Mouse (Mus musculus): Measurements from ENCODE around the gene Abcb1a. TPM values are rescaled to one million over a fixed set of nuclear protein-coding genes. Genes with fewer than 3 reads are reported as not detected.
"Not testable (repeated sequence)": the region's sequence is repeated elsewhere in the genome, so short reads cannot be mapped to it uniquely, and the experiment has no call there.

The Abcb1a gene
- polyA plus RNA-seq, 1 experiment from 2014 or later = 0.88 TPM

DNA sequence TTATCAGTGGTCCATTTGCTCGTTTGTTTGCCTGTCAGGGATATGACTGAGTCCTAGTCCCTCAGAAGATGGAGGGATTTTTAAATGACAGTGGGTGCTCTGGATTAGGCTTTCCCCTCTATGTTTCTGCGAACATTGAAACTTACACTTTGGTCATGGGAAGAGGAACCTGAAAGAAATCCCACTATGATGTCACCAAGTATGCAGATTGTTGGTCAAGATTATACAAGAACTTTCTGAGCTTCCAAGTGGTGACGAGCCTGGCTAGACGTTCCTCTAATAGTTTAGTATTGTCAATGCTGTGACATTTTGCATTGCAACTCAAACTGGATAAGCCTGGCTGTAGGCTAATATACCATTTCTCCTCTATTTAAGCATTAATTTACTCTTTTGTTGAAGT lies 76.5 kb downstream of the Abcb1a start:
- Histone ChIP-seq H3K36me3 (ENCODE audit: poor library complexity, severe bottlenecking) (no peaks in the 10 kb centered on the region), H3K4me2 (no peak overlapping the region), H3K9ac (no peak overlapping the region), H3K27ac (no peak overlapping the region), H3K9me3 (replicated peaks) (no peaks in the 10 kb centered on the region), H3K4me1 (no peaks in the 10 kb centered on the region), H3K4me3 (no peak overlapping the region), H3K27me3 (no peaks in the 10 kb centered on the region)
- ATAC-seq = no peak
- WGBS = 82% methylated on average over 4 of the region's 4 CpGs

DNA sequence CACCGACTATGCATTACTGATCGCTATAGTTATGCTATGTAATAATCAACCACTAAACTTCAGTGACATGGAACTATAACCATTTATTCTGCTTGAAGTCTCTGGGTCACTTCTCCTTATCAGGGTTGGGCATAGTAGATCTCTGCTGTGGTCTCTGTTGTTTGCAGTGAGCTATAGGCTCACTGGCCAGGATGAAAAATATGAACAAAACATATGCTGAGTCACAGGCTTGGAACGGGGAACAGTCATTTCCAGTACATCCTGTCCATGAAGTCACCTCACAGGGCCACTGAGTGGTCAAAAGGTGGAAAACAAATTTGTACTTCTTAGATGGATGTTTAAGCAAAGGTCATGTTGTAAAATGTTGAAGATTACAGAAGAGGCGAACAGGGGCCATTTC lies 77.2 kb downstream of the Abcb1a start:
- Histone ChIP-seq H3K36me3 (ENCODE audit: poor library complexity, severe bottlenecking) (no peaks in the 10 kb centered on the region), H3K4me3 (no peak overlapping the region), H3K4me2 (no peak overlapping the region), H3K4me1 (no peaks in the 10 kb centered on the region), H3K9ac (no peak overlapping the region), H3K27ac (no peak overlapping the region), H3K9me3 (replicated peaks) (no peaks in the 10 kb centered on the region), H3K27me3 (no peaks in the 10 kb centered on the region)
- ATAC-seq = no peak
- 94% methylated on average over 4 of the region's 4 CpGs for WGBS

DNA sequence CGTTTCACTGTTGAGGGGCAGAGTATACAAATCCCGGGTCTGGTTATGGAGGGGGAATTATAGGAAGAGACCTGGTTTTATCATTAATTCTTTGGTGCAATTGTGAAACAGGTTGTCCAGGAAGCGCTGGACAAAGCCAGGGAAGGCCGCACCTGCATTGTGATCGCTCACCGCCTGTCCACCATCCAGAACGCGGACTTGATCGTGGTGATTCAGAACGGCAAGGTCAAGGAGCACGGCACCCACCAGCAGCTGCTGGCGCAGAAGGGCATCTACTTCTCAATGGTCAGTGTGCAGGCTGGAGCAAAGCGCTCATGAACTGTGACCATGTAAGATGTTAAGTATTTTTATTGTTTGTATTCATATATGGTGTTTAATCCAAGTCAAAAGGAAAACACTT lies 87.4 kb downstream of the Abcb1a start:
- H3K27me3 ChIP-seq; ATAC-seq; H3K36me3 ChIP-seq (ENCODE audit: poor library complexity, severe bottlenecking); H3K9me3 ChIP-seq (replicated peaks); H3K9ac ChIP-seq; H3K4me1 ChIP-seq; H3K27ac ChIP-seq; H3K4me2 ChIP-seq; H3K4me3 ChIP-seq: not testable (repeated sequence)
- WGBS = 93% methylated on average over 13 of the region's 13 CpGs

DNA sequence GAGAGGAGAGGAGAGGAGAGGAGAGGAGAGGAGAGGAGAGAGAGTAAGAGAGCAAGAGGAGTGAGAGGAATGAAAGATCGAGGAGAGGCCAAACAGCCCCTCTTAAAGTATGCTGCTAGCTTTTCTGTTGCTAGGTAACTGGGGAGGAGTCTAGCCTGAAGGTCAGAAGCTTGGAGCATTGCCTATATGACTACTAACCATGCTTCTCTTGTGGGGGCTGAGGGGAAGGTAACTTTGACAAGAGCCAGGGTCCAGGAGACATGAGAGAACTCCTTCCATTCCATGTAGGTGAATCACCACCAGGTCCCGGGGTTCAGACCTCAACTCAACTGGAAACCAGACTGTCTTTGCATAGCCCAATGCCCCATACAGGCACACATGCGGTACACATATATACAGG lies 113.0 kb downstream of the Abcb1a start:
- Histone ChIP-seq H3K27ac (no peak overlapping the region), H3K27me3 (no peaks in the 10 kb centered on the region), H3K4me3 (no peak overlapping the region), H3K9me3 (replicated peaks) (no peaks in the 10 kb centered on the region), H3K4me1 (no peaks in the 10 kb centered on the region), H3K4me2 (no peak overlapping the region), H3K36me3 (ENCODE audit: poor library complexity, severe bottlenecking) (no peaks in the 10 kb centered on the region), H3K9ac (no peak overlapping the region)
- no peak for ATAC-seq
- 72% methylated on average over 3 of the region's 3 CpGs for WGBS

DNA sequence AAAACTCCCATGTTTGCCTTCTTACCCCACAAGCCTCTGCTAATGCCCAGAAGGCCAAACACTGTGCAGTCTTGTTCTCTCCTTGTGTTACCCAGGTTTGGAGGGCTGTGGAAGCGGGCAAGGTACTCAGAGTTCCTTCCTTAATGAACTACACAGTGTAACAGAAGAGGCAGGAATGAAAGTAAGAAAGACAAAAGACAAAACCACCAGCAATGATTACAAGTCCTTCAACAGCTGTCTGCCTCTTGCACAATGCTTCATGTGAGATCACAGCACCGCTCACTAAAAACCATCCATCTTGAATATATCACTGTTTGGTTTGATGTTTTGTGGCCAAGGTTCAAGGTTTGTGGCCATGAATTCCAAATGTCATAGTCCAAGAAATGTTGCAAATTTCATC lies 118.4 kb downstream of the Abcb1a start:
- no peak overlapping the region for H3K4me3 ChIP-seq
- no peaks in the 10 kb centered on the region for H3K4me1 ChIP-seq
- no peak overlapping the region for H3K4me2 ChIP-seq
- H3K27me3 ChIP-seq = no peaks in the 10 kb centered on the region
- H3K9me3 ChIP-seq (replicated peaks) = no peaks in the 10 kb centered on the region
- 85% methylated on average over 2 of the region's 2 CpGs for WGBS
- H3K27ac ChIP-seq = no peak overlapping the region
- no peak overlapping the region for H3K9ac ChIP-seq
- ATAC-seq = no peak
- H3K36me3 ChIP-seq (ENCODE audit: poor library complexity, severe bottlenecking) = no peaks in the 10 kb centered on the region

DNA sequence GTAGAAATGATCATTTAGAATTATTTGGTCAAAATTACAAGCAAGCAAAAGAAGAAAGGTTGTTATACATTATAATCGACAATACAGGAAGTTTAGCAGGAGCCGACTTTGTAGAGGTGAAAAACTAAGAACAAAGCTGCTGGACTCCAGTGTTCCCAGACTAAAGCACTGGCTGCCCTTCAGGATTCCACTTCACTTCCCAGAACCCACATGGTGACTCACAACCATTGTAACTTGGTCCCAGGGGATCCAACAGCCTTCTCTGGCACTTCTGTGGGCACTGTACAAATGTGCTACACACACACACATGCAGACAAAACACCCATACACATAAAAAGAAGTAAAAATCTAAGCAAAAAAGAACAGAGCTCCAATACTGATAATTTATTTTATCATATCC lies 118.9 kb downstream of the Abcb1a start:
- H3K4me3 ChIP-seq = no peak overlapping the region
- H3K4me2 ChIP-seq = no peak overlapping the region
- no peaks in the 10 kb centered on the region for H3K36me3 ChIP-seq (ENCODE audit: poor library complexity, severe bottlenecking)
- H3K27ac ChIP-seq = no peak overlapping the region
- H3K9me3 ChIP-seq (replicated peaks) = no peaks in the 10 kb centered on the region
- H3K9ac ChIP-seq = no peak overlapping the region
- 92% methylated on average over 2 of the region's 2 CpGs for WGBS
- ATAC-seq = no peak
- no peaks in the 10 kb centered on the region for H3K4me1 ChIP-seq
- no peaks in the 10 kb centered on the region for H3K27me3 ChIP-seq

DNA sequence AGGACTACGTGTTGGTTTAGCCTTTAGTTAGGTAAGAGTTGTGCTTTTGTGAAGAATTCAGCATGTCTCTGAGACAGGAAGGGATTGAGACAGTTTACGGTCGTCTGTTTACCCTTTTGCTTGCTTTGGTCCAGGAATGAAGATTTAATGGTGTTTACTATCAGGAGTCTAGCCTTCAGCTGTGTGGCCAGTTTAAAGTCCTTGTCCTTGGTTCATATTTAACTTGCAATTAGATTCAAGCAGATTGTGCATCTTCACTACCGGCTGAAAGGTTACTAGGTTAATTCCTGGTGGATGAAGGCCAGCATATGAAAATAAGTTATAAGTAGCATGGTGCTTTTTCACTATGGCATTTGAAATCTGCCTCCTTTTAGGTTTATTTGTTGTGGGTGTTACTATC lies 132.4 kb downstream of the Abcb1a start:
- Histone ChIP-seq H3K4me3 (no peak overlapping the region), H3K9me3 (replicated peaks) (no peaks in the 10 kb centered on the region), H3K27me3 (no peaks in the 10 kb centered on the region), H3K9ac (no peak overlapping the region), H3K27ac (no peak overlapping the region), H3K36me3 (ENCODE audit: poor library complexity, severe bottlenecking) (no peaks in the 10 kb centered on the region), H3K4me1 (no peaks in the 10 kb centered on the region), H3K4me2 (no peak overlapping the region)
- no peak for ATAC-seq
- WGBS = 82% methylated on average over 4 of the region's 4 CpGs

Other genes with a start within 250 kb of the Abcb1a start
- gene Dbf4, start 237.4 kb upstream of the Abcb1a start, polyA plus RNA-seq (2015; fragmentation: Nextera tagmentation; extraction: Ambion mirVana) = 43.4 and 44.8 TPM in 2 replicates
- gene Slc25a40, start 237.2 kb upstream of the Abcb1a start, polyA plus RNA-seq (2015; fragmentation: Nextera tagmentation; extraction: Ambion mirVana) = 9.3 and 9.6 TPM in 2 replicates
- 16.9 and 18.8 TPM in 2 replicates for gene Rundc3b, start 37.1 kb upstream of the Abcb1a start, polyA plus RNA-seq (2015; fragmentation: Nextera tagmentation; extraction: Ambion mirVana)
- gene Abcb1b, start 138.1 kb downstream of the Abcb1a start, polyA plus RNA-seq (2015; fragmentation: Nextera tagmentation; extraction: Ambion mirVana) = 0.77 and 1.3 TPM in 2 replicates
- 0.45 and 0.96 TPM in 2 replicates for gene Abcb4, start 233.6 kb downstream of the Abcb1a start, polyA plus RNA-seq (2015; fragmentation: Nextera tagmentation; extraction: Ambion mirVana)

Data from forebrain, embryonic 13.5 days (tissue).